Mouse (Mus musculus) embryonic facial prominence, embryonic 11.5 days (tissue): ENCODE measurements around the gene Ltb4r2. TPM values are rescaled to one million over a fixed set of nuclear protein-coding genes. Genes with fewer than 3 reads are reported as not detected.
"Not testable (repeated sequence)": the region's sequence is repeated elsewhere in the genome, so short reads cannot be mapped to it uniquely, and the experiment has no call there.

Source experiments
- ATAC-seq: fragments of 200-750 bp; cut with Nextera tagmentation; replicated peaks from 2 replicates; pipeline ENCODE4 v1.8.0; 2017; ENCODE audit warnings: low read depth; ENCODE audit not compliant: insufficient number of reproducible peaks, low FRiP score, low TSS enrichment
- DNase-seq: peaks from one replicate; pipeline ENCODE4 v3.0.0-alpha.2; 2015; ENCODE audit warnings: low spot score
- H3K27ac ChIP-seq: fragments of 300-500 bp; sonication (generic); replicated peaks from 2 replicates; pipeline ENCODE4 v1.5.1; 2014; ENCODE audit warnings: mild to moderate bottlenecking, low read depth, low read length, control low read depth
- H3K27me3 ChIP-seq: fragments of 300-500 bp; sonication (generic); 2 replicates; pipeline ENCODE4 v1.6.1; 2014; ENCODE audit warnings: mild to moderate bottlenecking, low read length, moderate library complexity, mixed read lengths; ENCODE audit not compliant: control insufficient read depth, insufficient read depth
- H3K36me3 ChIP-seq: fragments of 300-500 bp; sonication (generic); replicated peaks from 2 replicates; pipeline ENCODE4 v1.6.1; 2014; ENCODE audit warnings: low read depth, mild to moderate bottlenecking, low read length, moderate library complexity, mixed read lengths; ENCODE audit not compliant: control insufficient read depth, insufficient read depth
- H3K4me1 ChIP-seq: fragments of 300-500 bp; sonication (generic); 2 replicates; pipeline ENCODE4 v1.6.1; 2014; ENCODE audit warnings: low read length, mixed read lengths; ENCODE audit not compliant: control insufficient read depth, insufficient read depth
- H3K4me2 ChIP-seq: fragments of 300-500 bp; sonication (generic); 2 replicates; pipeline ENCODE4 v1.6.1; 2014; ENCODE audit warnings: low read depth, mild to moderate bottlenecking, control low read depth, low read length, moderate library complexity
- H3K4me3 ChIP-seq: fragments of 300-500 bp; sonication (generic); 2 replicates; pipeline ENCODE4 v1.5.1; 2014; ENCODE audit warnings: low read depth, low read length, control low read depth
- H3K9ac ChIP-seq: fragments of 300-500 bp; sonication (generic); replicated peaks from 2 replicates; pipeline ENCODE4 v1.6.1; 2014; ENCODE audit warnings: mild to moderate bottlenecking, control low read depth, low read length
- H3K9me3 ChIP-seq: fragments of 300-500 bp; sonication (generic); replicated peaks from 2 replicates; pipeline ENCODE4 v1.6.1; 2016; ENCODE audit warnings: mild to moderate bottlenecking, low read length, inconsistent platforms, mixed read lengths; ENCODE audit not compliant: control insufficient read depth
- WGBS: fragments of 180-500 bp; shearing (Covaris S2); extraction: QIAGEN DNeasy Blood & Tissue Kit; methylation state at CpG from one replicate; pipeline ENCODE4 v1.1.7; 2014; 5-methylcytosine and 5-hydroxymethylcytosine counted together
- polyA plus RNA-seq: library from polyadenylated mRNA; unstranded; fragments of >200 nt; fragmentation: Nextera tagmentation; extraction: Ambion mirVana; gene quantifications from 2 replicates; pipeline ENCODE4 v1.2.1, GENCODE M21; 2014

Gene Ltb4r2
- polyA plus RNA-seq, 1 experiment from 2014 or later: 0.34 TPM

GRCm38 (mm10) chr14:55743711-55744110 lies 17.5 kb upstream of the Ltb4r2 start:
- no peak overlapping the region for H3K27ac ChIP-seq
- H3K4me2 ChIP-seq: no peak overlapping the region
- DNase-seq: peak; percentile 91
- no peaks in the 10 kb centered on the region for H3K27me3 ChIP-seq
- WGBS: 17% methylated on average over 10 of the region's 10 CpGs
- no peaks in the 10 kb centered on the region; the same call in 1 of the 2 replicates for H3K36me3 ChIP-seq
- ATAC-seq: 0 out of 2 replicates have a peak, but pooled peaks have one; percentile 30
- H3K9me3 ChIP-seq: no peaks in the 10 kb centered on the region
- H3K9ac ChIP-seq: no peak overlapping the region; the same call in 1 of the 2 replicates
- no peaks in the 10 kb centered on the region for H3K4me1 ChIP-seq
- H3K4me3 ChIP-seq: no peak overlapping the region

GRCm38 (mm10) chr14:55745180-55745860 lies 15.9 kb upstream of the Ltb4r2 start, which contains the start of the genes Dhrs1 and Nop9:
Gene Dhrs1, minus strand, starts transcription at chr14:55745690.
Gene Nop9, plus strand, starts transcription at chr14:55745693.
- no peaks in the 10 kb centered on the region for H3K36me3 ChIP-seq
- H3K4me2 ChIP-seq: peak within 1 kb of the TSS; percentile 89
- no peaks in the 10 kb centered on the region for H3K27me3 ChIP-seq
- no peaks in the 10 kb centered on the region for H3K9me3 ChIP-seq
- H3K27ac ChIP-seq: no peak within 1 kb of the TSS
- H3K9ac ChIP-seq: peak within 1 kb of the TSS; percentile 85
- no peaks in the 10 kb centered on the region for H3K4me1 ChIP-seq
- H3K4me3 ChIP-seq: peak within 1 kb of the TSS; percentile 97
- ATAC-seq: peak; percentile 68
- WGBS: 2% methylated on average over 36 of the region's 48 CpGs
- DNase-seq: peak; percentile 88

- DNase-seq (no peak), ATAC-seq (no peak; the same call in 1 of the 2 replicates)
- Histone ChIP-seq H3K9ac (peak overlapping the region; percentile 85), H3K4me2 (peak overlapping the region; percentile 89), H3K4me1 (no peaks in the 10 kb centered on the region), H3K27ac (no peak overlapping the region), H3K27me3 (no peaks in the 10 kb centered on the region), H3K9me3 (no peaks in the 10 kb centered on the region), H3K36me3 (no peaks in the 10 kb centered on the region), H3K4me3 (peak overlapping the region; percentile 97)
- WGBS: under 1% methylated on average over 31 of the region's 31 CpGs
These were observed 15.4 kb upstream of the Ltb4r2 start for GRCm38 (mm10) chr14:55745861-55746237.

GRCm38 (mm10) chr14:55747051-55747847 lies 14.0 kb upstream of the Ltb4r2 start:
- H3K9me3 ChIP-seq: no peaks in the 10 kb centered on the region
- ATAC-seq: no peak
- no peak overlapping the region for H3K4me2 ChIP-seq
- no peaks in the 10 kb centered on the region for H3K27me3 ChIP-seq
- H3K9ac ChIP-seq: no peak overlapping the region
- H3K4me3 ChIP-seq: no peak overlapping the region
- H3K27ac ChIP-seq: no peak overlapping the region
- peaks cover 4% of the 10 kb centered on the region for H3K36me3 ChIP-seq
- 92% methylated on average over 10 of the region's 10 CpGs for WGBS
- DNase-seq: no peak
- H3K4me1 ChIP-seq: no peaks in the 10 kb centered on the region

- peaks cover 16% of the 10 kb centered on the region for H3K36me3 ChIP-seq
- ATAC-seq (no peak), DNase-seq (no peak)
- WGBS: 87% methylated on average over 6 of the region's 6 CpGs
- no peak overlapping the region for H3K4me2 ChIP-seq
- H3K4me1 ChIP-seq: peaks cover 6% of the 10 kb centered on the region
- H3K27me3 ChIP-seq: peaks cover 15% of the 10 kb centered on the region
- no peaks in the 10 kb centered on the region for H3K9me3 ChIP-seq
- no peak overlapping the region for H3K27ac ChIP-seq
- no peak overlapping the region for H3K9ac ChIP-seq
- H3K4me3 ChIP-seq: no peak overlapping the region
These were observed 3.7 kb upstream of the Ltb4r2 start for GRCm38 (mm10) chr14:55757566-55757965.

- Histone ChIP-seq H3K36me3 (peaks cover 10% of the 10 kb centered on the region), H3K4me1 (peaks cover 6% of the 10 kb centered on the region), H3K4me2 (no peak within 1 kb of the TSS), H3K27me3 (peaks cover 15% of the 10 kb centered on the region), H3K27ac (no peak within 1 kb of the TSS), H3K9ac (no peak within 1 kb of the TSS), H3K9me3 (no peaks in the 10 kb centered on the region), H3K4me3 (no peak within 1 kb of the TSS)
- ATAC-seq: no peak
- peak; percentile 81 for DNase-seq
- 13% methylated on average over 8 of the region's 8 CpGs for WGBS
These were observed 2.9 kb upstream of the Ltb4r2 start, which contains the start of gene Cideb for GRCm38 (mm10) chr14:55758363-55758784. Gene Cideb, minus strand, starts transcription at chr14:55758458.

GRCm38 (mm10) chr14:55760156-55760555 lies 1.1 kb upstream of the Ltb4r2 start:
- not testable (repeated sequence) for H3K4me1 ChIP-seq, H3K4me2 ChIP-seq, H3K9me3 ChIP-seq, H3K9ac ChIP-seq, H3K27ac ChIP-seq, H3K36me3 ChIP-seq, H3K4me3 ChIP-seq, ATAC-seq
- WGBS: 0% methylated on average over 6 of the region's 6 CpGs
- peak; percentile 91 for DNase-seq
- peaks cover 15% of the 10 kb centered on the region for H3K27me3 ChIP-seq
